Mouse (Mus musculus) liver, embryonic 11.5 days (tissue): ENCODE data around the gene Sox5. TPM values are rescaled to one million over a fixed set of nuclear protein-coding genes. Genes with fewer than 3 reads are reported as not detected.
A peak's percentile ranks its signal among the peaks of the same experiment; 100 is the strongest.

Source experiments
- ATAC-seq: fragments of 200-750 bp; cut with Nextera tagmentation; replicated peaks from 2 replicates; pipeline ENCODE4 v1.8.0; 2017; ENCODE audit warnings: moderate number of reproducible peaks, mild to moderate bottlenecking, moderate TSS enrichment, moderate library complexity; ENCODE audit not compliant: low FRiP score
- DNase-seq: peaks from one replicate; pipeline ENCODE4 v3.0.0-alpha.2; 2017; ENCODE audit warnings: low spot score
- H3K27ac ChIP-seq: fragments of 300-500 bp; sonication (generic); 2 replicates; pipeline ENCODE4 v1.5.1; 2014; ENCODE audit warnings: mild to moderate bottlenecking, low read depth, low read length, control low read depth
- H3K27me3 ChIP-seq: fragments of 300-500 bp; sonication (generic); replicated peaks from 2 replicates; pipeline ENCODE4 v1.6.1; 2014; ENCODE audit warnings: low read length, mixed read lengths; ENCODE audit not compliant: control insufficient read depth, insufficient read depth
- H3K36me3 ChIP-seq: fragments of 300-500 bp; sonication (generic); 2 replicates; pipeline ENCODE4 v1.6.1; 2014; ENCODE audit warnings: mild to moderate bottlenecking, low read length, moderate library complexity, mixed read lengths; ENCODE audit not compliant: control insufficient read depth, insufficient read depth
- H3K4me1 ChIP-seq: fragments of 300-500 bp; sonication (generic); replicated peaks from 2 replicates; pipeline ENCODE4 v1.6.1; 2014; ENCODE audit warnings: low read length, mixed read lengths; ENCODE audit not compliant: control insufficient read depth, insufficient read depth
- H3K4me2 ChIP-seq: fragments of 300-500 bp; sonication (generic); 2 replicates; pipeline ENCODE4 v1.6.1; 2014; ENCODE audit warnings: mild to moderate bottlenecking, control low read depth, moderate library complexity
- H3K4me3 ChIP-seq: fragments of 300-500 bp; sonication (generic); 2 replicates; pipeline ENCODE4 v1.5.1; 2014; ENCODE audit warnings: low read depth, low read length, control low read depth
- H3K9ac ChIP-seq: fragments of 300-500 bp; sonication (generic); 2 replicates; pipeline ENCODE4 v1.6.1; 2014; ENCODE audit warnings: low read depth, low read length, control low read depth
- H3K9me3 ChIP-seq: fragments of 300-500 bp; sonication (generic); 2 replicates; pipeline ENCODE4 v1.6.1; 2016; ENCODE audit warnings: low read length, inconsistent platforms, mixed read lengths; ENCODE audit not compliant: control insufficient read depth
- WGBS: fragments of 180-500 bp; shearing (Covaris S2); extraction: QIAGEN DNeasy Blood & Tissue Kit; methylation state at CpG from one replicate; pipeline ENCODE4 v1.1.7; 2014; 5-methylcytosine and 5-hydroxymethylcytosine counted together
- polyA plus RNA-seq: library from polyadenylated mRNA; unstranded; fragments of >200 nt; fragmentation: Nextera tagmentation; extraction: Ambion mirVana; gene quantifications from 2 replicates; pipeline ENCODE4 v1.2.1, GENCODE M21; 2014

Sox5 gene
- polyA plus RNA-seq, 1 experiment from 2014 or later = 10.6 TPM

DNA sequence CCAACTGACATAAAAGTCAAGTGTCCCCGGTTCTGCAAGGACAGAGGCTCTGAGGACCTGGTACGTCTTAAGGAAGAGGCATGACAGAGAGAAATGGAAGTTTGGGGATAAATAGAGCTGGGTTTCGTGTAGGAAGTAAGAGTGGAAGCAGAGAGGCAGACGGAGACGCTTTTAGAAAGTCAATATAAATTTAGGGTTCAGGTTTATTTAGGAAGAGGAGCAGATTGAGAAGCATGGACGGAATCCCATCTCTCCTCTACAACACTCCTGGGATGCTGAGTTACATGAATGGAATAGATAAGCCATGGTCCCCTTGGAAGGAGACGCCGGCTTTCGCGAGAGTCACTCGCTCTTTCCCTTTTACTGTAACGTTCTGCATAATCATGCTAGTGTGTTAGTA, 623.1 kb downstream of the Sox5 start:
- ATAC-seq (no peak), DNase-seq (no peak)
- H3K27me3 ChIP-seq = no peaks in the 10 kb centered on the region
- H3K36me3 ChIP-seq = no peaks in the 10 kb centered on the region
- H3K4me1 ChIP-seq = no peaks in the 10 kb centered on the region
- 89% methylated on average over 12 of the region's 12 CpGs for WGBS
- no peak overlapping the region for H3K9ac ChIP-seq
- H3K4me2 ChIP-seq = no peak overlapping the region
- no peak overlapping the region for H3K27ac ChIP-seq
- H3K9me3 ChIP-seq = no peaks in the 10 kb centered on the region
- H3K4me3 ChIP-seq = no peak overlapping the region

DNA sequence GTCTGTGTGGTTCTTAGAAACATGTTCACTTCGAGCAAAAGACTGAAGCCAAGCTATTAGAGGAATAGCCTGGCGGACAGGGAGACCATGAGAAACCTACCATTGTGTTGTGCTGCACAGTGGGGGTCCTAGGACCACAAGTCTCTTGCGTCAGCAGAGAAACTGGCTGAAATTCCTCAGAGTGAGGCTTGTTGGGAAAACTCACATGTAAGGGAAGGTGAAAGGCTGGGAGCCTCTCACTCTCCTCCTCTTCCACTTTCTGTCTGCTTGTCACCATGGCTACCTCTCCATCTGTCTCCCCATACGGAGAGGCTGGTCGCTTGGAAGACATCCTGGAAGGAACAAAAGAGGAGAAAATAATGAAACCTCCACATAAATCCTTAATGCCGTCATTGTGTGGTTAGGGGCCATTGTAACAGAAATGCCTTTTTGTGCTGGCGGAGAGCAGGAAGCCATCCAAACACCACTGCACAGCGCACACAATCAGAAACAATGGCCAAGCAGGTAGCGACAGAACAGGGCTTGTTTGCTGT, 626.8 kb downstream of the Sox5 start:
- ATAC-seq = no peak
- Histone ChIP-seq H3K4me1 (peaks cover 8% of the 10 kb centered on the region; the same call in 1 of the 2 replicates), H3K9ac (no peak overlapping the region), H3K4me3 (no peak overlapping the region), H3K27ac (no peak overlapping the region; the same call in 1 of the 2 replicates), H3K36me3 (no peaks in the 10 kb centered on the region), H3K4me2 (no peak overlapping the region), H3K27me3 (no peaks in the 10 kb centered on the region), H3K9me3 (no peaks in the 10 kb centered on the region)
- no peak for DNase-seq
- WGBS = 75% methylated on average over 9 of the region's 9 CpGs

- no peaks in the 10 kb centered on the region for H3K27me3 ChIP-seq
- H3K4me3 ChIP-seq = no peak overlapping the region
- H3K9ac ChIP-seq = no peak overlapping the region
- H3K9me3 ChIP-seq = no peaks in the 10 kb centered on the region
- peak; percentile 84 for ATAC-seq
- no peak overlapping the region for H3K4me2 ChIP-seq
- H3K36me3 ChIP-seq = no peaks in the 10 kb centered on the region
- no peak for DNase-seq
- H3K27ac ChIP-seq = no peak overlapping the region
- WGBS = 19% methylated on average over 3 of the region's 3 CpGs
- peaks cover 8% of the 10 kb centered on the region; the same call in 1 of the 2 replicates for H3K4me1 ChIP-seq
Measured at GRCm38 (mm10) chr6:144151957-144152356, 629.8 kb downstream of the Sox5 start.

GRCm38 (mm10) chr6:144151075-144151474, 630.7 kb downstream of the Sox5 start:
- Histone ChIP-seq H3K9ac (no peak overlapping the region), H3K4me1 (peaks cover 8% of the 10 kb centered on the region; the same call in 1 of the 2 replicates), H3K9me3 (no peaks in the 10 kb centered on the region), H3K36me3 (no peaks in the 10 kb centered on the region), H3K4me2 (no peak overlapping the region), H3K4me3 (no peak overlapping the region), H3K27me3 (no peaks in the 10 kb centered on the region), H3K27ac (no peak overlapping the region)
- 65% methylated on average over 10 of the region's 10 CpGs for WGBS
- DNase-seq (no peak), ATAC-seq (peak; percentile 42; the same call in 1 of the 2 replicates)

GRCm38 (mm10) chr6:144137397-144137796, 644.4 kb downstream of the Sox5 start:
- no peak for DNase-seq
- no peak overlapping the region for H3K27ac ChIP-seq
- ATAC-seq = no peak

DNA sequence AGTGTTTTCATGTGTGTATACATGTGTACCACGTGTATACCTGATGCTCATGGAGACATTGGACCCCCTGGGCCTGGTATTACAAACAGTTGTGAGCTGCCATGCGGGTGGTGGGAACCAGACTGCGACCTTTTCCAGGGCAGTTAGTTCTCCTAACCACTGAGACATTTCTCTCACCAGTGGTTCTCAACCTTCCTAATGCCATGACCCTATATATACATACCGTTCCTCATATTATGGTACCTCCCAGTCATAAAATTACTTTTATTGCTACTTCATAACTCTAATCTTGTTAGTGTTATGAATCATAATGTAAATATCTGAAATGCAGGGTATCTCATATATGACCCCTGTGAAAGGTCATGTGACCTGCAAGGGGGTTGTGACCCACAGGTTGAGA, 644.9 kb downstream of the Sox5 start:
- no peaks in the 10 kb centered on the region for H3K36me3 ChIP-seq
- ATAC-seq (no peak), DNase-seq (no peak)
- no peak overlapping the region for H3K27ac ChIP-seq
- H3K9me3 ChIP-seq = no peaks in the 10 kb centered on the region
- H3K9ac ChIP-seq = no peak overlapping the region
- H3K27me3 ChIP-seq = no peaks in the 10 kb centered on the region
- H3K4me1 ChIP-seq = no peaks in the 10 kb centered on the region
- WGBS = 90% methylated on average over 4 of the region's 4 CpGs
- no peak overlapping the region for H3K4me3 ChIP-seq
- no peak overlapping the region for H3K4me2 ChIP-seq

More at GRCm38 (mm10) chr6:144137397-144137796, 644.4 kb downstream of the Sox5 start:
- no peaks in the 10 kb centered on the region for H3K4me1 ChIP-seq
- no peak overlapping the region for H3K4me2 ChIP-seq
- H3K4me3 ChIP-seq = no peak overlapping the region
- no peaks in the 10 kb centered on the region for H3K9me3 ChIP-seq
- H3K36me3 ChIP-seq = no peaks in the 10 kb centered on the region
- H3K27me3 ChIP-seq = no peaks in the 10 kb centered on the region
- WGBS = 83% methylated on average over 5 of the region's 5 CpGs
- H3K9ac ChIP-seq = no peak overlapping the region

DNA sequence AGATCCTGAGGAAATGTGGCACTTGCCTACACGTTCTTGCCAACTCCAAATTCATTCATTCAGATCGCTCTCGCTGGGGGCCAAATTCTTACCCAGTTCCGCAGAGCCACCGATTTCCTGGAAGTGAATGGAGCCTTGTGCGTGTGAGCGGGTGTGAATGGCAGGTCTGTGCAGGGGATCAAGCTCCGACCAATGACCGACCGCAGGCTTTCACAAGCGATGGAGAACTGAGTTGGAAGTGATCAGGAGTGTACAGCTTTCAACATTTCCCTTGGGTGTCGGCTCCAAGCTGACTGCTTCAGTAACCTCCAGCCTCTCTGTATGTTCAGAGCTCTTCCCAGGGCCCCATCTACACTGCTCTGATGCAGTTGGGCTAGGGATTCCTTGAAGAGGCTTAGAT, 651.9 kb downstream of the Sox5 start:
- H3K4me3 ChIP-seq = no peak overlapping the region
- H3K36me3 ChIP-seq = no peaks in the 10 kb centered on the region
- DNase-seq (no peak), ATAC-seq (no peak)
- H3K9me3 ChIP-seq = no peaks in the 10 kb centered on the region
- H3K27me3 ChIP-seq = no peaks in the 10 kb centered on the region
- H3K9ac ChIP-seq = no peak overlapping the region
- no peaks in the 10 kb centered on the region for H3K4me1 ChIP-seq
- H3K4me2 ChIP-seq = no peak overlapping the region
- 86% methylated on average over 12 of the region's 12 CpGs for WGBS
- H3K27ac ChIP-seq = no peak overlapping the region

DNA sequence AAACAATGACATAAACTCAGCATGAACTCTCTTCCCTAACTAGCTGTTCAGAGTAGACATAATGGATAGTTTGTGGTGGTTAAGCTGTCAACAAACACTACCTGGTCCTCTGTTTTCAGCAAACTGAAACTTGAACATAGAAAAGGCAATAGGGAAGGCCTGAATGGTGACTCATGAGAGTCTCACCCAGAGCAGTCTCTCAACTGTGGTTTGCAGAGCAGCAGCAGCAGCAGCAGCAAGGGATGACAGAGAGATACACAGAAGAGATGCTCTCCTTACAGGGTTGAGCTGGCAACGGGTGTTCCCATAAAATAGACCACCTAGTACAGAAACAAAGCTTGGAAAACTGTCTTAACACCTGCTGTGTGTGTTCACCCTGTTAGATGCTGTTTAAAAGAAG, 661.8 kb downstream of the Sox5 start:
- H3K4me3 ChIP-seq = no peak overlapping the region
- no peak for DNase-seq
- ATAC-seq = no peak
- no peaks in the 10 kb centered on the region for H3K36me3 ChIP-seq
- H3K9me3 ChIP-seq = no peaks in the 10 kb centered on the region
- no peaks in the 10 kb centered on the region for H3K27me3 ChIP-seq
- no peak overlapping the region for H3K27ac ChIP-seq
- H3K4me1 ChIP-seq = no peaks in the 10 kb centered on the region
- H3K9ac ChIP-seq = no peak overlapping the region
- WGBS = 67% methylated on average over 1 of the region's 1 CpGs
- H3K4me2 ChIP-seq = no peak overlapping the region

GRCm38 (mm10) chr6:144116646-144117045, 665.1 kb downstream of the Sox5 start:
- no peak overlapping the region for H3K9ac ChIP-seq
- 72% methylated on average over 6 of the region's 6 CpGs for WGBS
- no peak overlapping the region for H3K4me3 ChIP-seq
- no peak overlapping the region for H3K4me2 ChIP-seq
- H3K27ac ChIP-seq = no peak overlapping the region
- DNase-seq (no peak), ATAC-seq (no peak)
- no peaks in the 10 kb centered on the region for H3K36me3 ChIP-seq
- H3K4me1 ChIP-seq = no peaks in the 10 kb centered on the region
- H3K27me3 ChIP-seq = no peaks in the 10 kb centered on the region
- H3K9me3 ChIP-seq = no peaks in the 10 kb centered on the region
